ENCODE assay signal across 9 mouse cellular contexts in genomic region chr14:93889231-93889630, GRCm38 (mm10). TPM values are rescaled to one million over a fixed set of nuclear protein-coding genes. Genes with fewer than 3 reads are reported as not detected.
A peak's percentile ranks its signal among the peaks of the same experiment; 100 is the strongest.
DNase-seq lines count a peak whose midpoint lies in the region; ATAC-seq and TF ChIP-seq lines count a peak whose summit lies in the region.
"Had no signal": no experiment of that assay in that cellular context is flagged by ENCODE, and none has a peak within 500 bp of the region (broad histone marks: within the 10 kb centered on the region; RNA-seq: fewer than 3 reads in every experiment).

No protein-coding gene starts in this region.

- H3K9me3 ChIP-seq in liver, embryonic 11.5 days (ENCODE audit: control insufficient read depth, low read length) = no peaks in the 10 kb centered on the region
- no peaks in the 10 kb centered on the region for H3K9me3 ChIP-seq in liver, postnatal 0 days (ENCODE audit: low read length)
- no peaks in the 10 kb centered on the region for H3K9me3 ChIP-seq in hindbrain, embryonic 13.5 days
- no peaks in the 10 kb centered on the region for H3K9me3 ChIP-seq in neural tube, embryonic 13.5 days

- no peak overlapping the region for H3K9ac ChIP-seq in liver, embryonic 11.5 days (ENCODE audit: low read depth, low read length)
- no peak overlapping the region for H3K9ac ChIP-seq in liver, postnatal 0 days (replicated peaks)
- H3K9ac ChIP-seq in hindbrain, embryonic 13.5 days = peak overlapping the region; percentile 78
- peak overlapping the region; percentile 78 for H3K9ac ChIP-seq in neural tube, embryonic 13.5 days

- 47% methylated on average over 6 of the region's 6 CpGs for WGBS in liver, embryonic 11.5 days
- WGBS in liver, postnatal 0 days (ENCODE audit: insufficient replicate concordance) = 45% methylated on average over 6 of the region's 6 CpGs
- WGBS in hindbrain, embryonic 13.5 days = 36% methylated on average over 6 of the region's 6 CpGs
- 30% methylated on average over 6 of the region's 6 CpGs for WGBS in neural tube, embryonic 13.5 days

- no peak for TF ChIP-seq CTCF in liver, postnatal 0 days (IDR thresholded peaks at IDR 0.05; ENCODE audit: low read depth)

- H3K27ac ChIP-seq in liver, embryonic 11.5 days (ENCODE audit: low read depth, low read length) = no peak overlapping the region
- H3K27ac ChIP-seq in liver, postnatal 0 days (ENCODE audit: low read depth) = no peak overlapping the region
- no peak overlapping the region for H3K27ac ChIP-seq in hindbrain, embryonic 13.5 days
- peak overlapping the region; percentile 91; the same call in 1 of the 2 replicates for H3K27ac ChIP-seq in neural tube, embryonic 13.5 days (replicated peaks)

- no peak for ATAC-seq in cerebellum, adult (ENCODE audit: insufficient number of reproducible peaks, low FRiP score, low TSS enrichment)
- ATAC-seq in liver, embryonic 11.5 days (replicated peaks; ENCODE audit: low FRiP score) = no peak
- no peak for ATAC-seq in liver, postnatal 0 days
- ATAC-seq in hindbrain, embryonic 13.5 days (ENCODE audit: low FRiP score) = no peak
- ATAC-seq in neural tube, embryonic 13.5 days (ENCODE audit: low read depth) = no peak

- peaks cover 21% of the 10 kb centered on the region for H3K27me3 ChIP-seq in liver, embryonic 11.5 days (replicated peaks; ENCODE audit: control insufficient read depth, insufficient read depth, low read length)
- H3K27me3 ChIP-seq in liver, postnatal 0 days (ENCODE audit: insufficient read depth, low read length) = peaks cover 14% of the 10 kb centered on the region
- H3K27me3 ChIP-seq in hindbrain, embryonic 13.5 days = no peaks in the 10 kb centered on the region
- no peaks in the 10 kb centered on the region for H3K27me3 ChIP-seq in neural tube, embryonic 13.5 days

- H3K36me3 ChIP-seq in liver, embryonic 11.5 days (ENCODE audit: control insufficient read depth, insufficient read depth, low read length) = no peaks in the 10 kb centered on the region
- no peaks in the 10 kb centered on the region for H3K36me3 ChIP-seq in liver, postnatal 0 days (replicated peaks; ENCODE audit: insufficient read depth, low read length)
- peaks cover 11% of the 10 kb centered on the region; the same call in 1 of the 2 replicates for H3K36me3 ChIP-seq in hindbrain, embryonic 13.5 days
- H3K36me3 ChIP-seq in neural tube, embryonic 13.5 days = peaks cover 9% of the 10 kb centered on the region

- no peaks in the 10 kb centered on the region for H3K4me1 ChIP-seq in liver, embryonic 11.5 days (replicated peaks; ENCODE audit: control insufficient read depth, insufficient read depth, low read length)
- no peaks in the 10 kb centered on the region for H3K4me1 ChIP-seq in liver, postnatal 0 days (ENCODE audit: insufficient read depth)
- H3K4me1 ChIP-seq in hindbrain, embryonic 13.5 days (replicated peaks) = peaks cover 55% of the 10 kb centered on the region
- H3K4me1 ChIP-seq in neural tube, embryonic 13.5 days (replicated peaks) = peaks cover 54% of the 10 kb centered on the region

- DNase-seq in cerebellum, adult 11 months = peak; percentile 16
- peak; percentile 27 for DNase-seq in liver, embryonic 11.5 days (ENCODE audit: low spot score)
- no peak for DNase-seq in liver, postnatal 0 days
- no peak for DNase-seq in MN1 (ENCODE audit: low spot score)
- no peak for DNase-seq in gastrocnemius, postnatal 36 days
- DNase-seq: kidney, postnatal 14 days had no signal

- intact Hi-C loops in gastrocnemius, postnatal 36 days (cut with DNase I) = no loop called here

- no peak for TF ChIP-seq EP300 in liver, postnatal 0 days (IDR thresholded peaks at IDR 0.05; ENCODE audit: low read depth)

- H3K4me3 ChIP-seq in liver, embryonic 11.5 days (ENCODE audit: low read depth, low read length) = no peak overlapping the region
- H3K4me3 ChIP-seq in liver, postnatal 0 days (ENCODE audit: low read depth, low read length) = no peak overlapping the region
- H3K4me3 ChIP-seq in hindbrain, embryonic 13.5 days = peak overlapping the region; percentile 58
- peak overlapping the region; percentile 55 for H3K4me3 ChIP-seq in neural tube, embryonic 13.5 days

- peak overlapping the region; percentile 63 for H3K4me2 ChIP-seq in liver, embryonic 11.5 days
- H3K4me2 ChIP-seq in liver, postnatal 0 days (ENCODE audit: low read depth, low read length) = no peak overlapping the region
- peak overlapping the region; percentile 78 for H3K4me2 ChIP-seq in hindbrain, embryonic 13.5 days
- H3K4me2 ChIP-seq in neural tube, embryonic 13.5 days = peak overlapping the region; percentile 68

RNA-seq across cellular contexts. Expression of gene Pcdh9, which starts 1.2 kb away (rescaled TPM):
- polyA plus RNA-seq in liver, embryonic 11.5 days (2014; fragmentation: Nextera tagmentation; extraction: Ambion mirVana) = 3.9 and 4.3 TPM in 2 replicates
- polyA plus RNA-seq in liver, postnatal 0 days (2015; fragmentation: Nextera tagmentation; extraction: Ambion mirVana) = 0.20 and 0.31 TPM in 2 replicates
- polyA plus RNA-seq in hindbrain, embryonic 13.5 days (2015; fragmentation: Nextera tagmentation; extraction: Ambion mirVana) = 170 and 179 TPM in 2 replicates
- polyA plus RNA-seq in neural tube, embryonic 13.5 days (2015; fragmentation: Nextera tagmentation; extraction: Ambion mirVana) = 103 TPM in 2 replicates
- total RNA-seq in gastrocnemius, postnatal 36 days (2021) = under 1 TPM; 0.42 to 0.74 TPM

Comparison
In these comparisons a context has a peak if more than half of its experiments do, and no peak if none do; other contexts are left out.
1. DNase-seq: peak in cerebellum, adult 11 months (single experiment) and liver, embryonic 11.5 days (single experiment); none in liver, postnatal 0 days (single experiment), MN1 (single experiment) and gastrocnemius, postnatal 36 days (0 of 2).
2. H3K4me3 ChIP-seq: peak in hindbrain, embryonic 13.5 days (single experiment) and neural tube, embryonic 13.5 days (single experiment); none in liver, embryonic 11.5 days (single experiment) and liver, postnatal 0 days (single experiment).
3. H3K9ac ChIP-seq: peak in hindbrain, embryonic 13.5 days (single experiment) and neural tube, embryonic 13.5 days (single experiment); none in liver, embryonic 11.5 days (single experiment) and liver, postnatal 0 days (single experiment).
4. RNA of gene Pcdh9, which starts 1.2 kb away (polyA plus RNA-seq): 170 to 179 TPM in hindbrain, embryonic 13.5 days and 103 TPM in neural tube, embryonic 13.5 days; 3.9 to 4.3 TPM in liver, embryonic 11.5 days and 0.20 to 0.31 TPM in liver, postnatal 0 days; every median in the first group is over 10 times any median in the second.